Mouse (Mus musculus) liver, embryonic 11.5 days (tissue): Measurements from ENCODE around the gene Wdfy3. TPM values are rescaled to one million over a fixed set of nuclear protein-coding genes. Genes with fewer than 3 reads are reported as not detected.
A peak's percentile ranks its signal among the peaks of the same experiment; 100 is the strongest.
"Not testable (repeated sequence)": the region's sequence is repeated elsewhere in the genome, so short reads cannot be mapped to it uniquely, and the experiment has no call there.

Experiments used
- ATAC-seq: fragments of 200-750 bp; cut with Nextera tagmentation; replicated peaks from 2 replicates; pipeline ENCODE4 v1.8.0; 2017; ENCODE audit warnings: moderate number of reproducible peaks, mild to moderate bottlenecking, moderate TSS enrichment, moderate library complexity; ENCODE audit not compliant: low FRiP score
- DNase-seq: peaks from one replicate; pipeline ENCODE4 v3.0.0-alpha.2; 2017; ENCODE audit warnings: low spot score
- H3K27ac ChIP-seq: fragments of 300-500 bp; sonication (generic); 2 replicates; pipeline ENCODE4 v1.5.1; 2014; ENCODE audit warnings: mild to moderate bottlenecking, low read depth, low read length, control low read depth
- H3K27me3 ChIP-seq: fragments of 300-500 bp; sonication (generic); replicated peaks from 2 replicates; pipeline ENCODE4 v1.6.1; 2014; ENCODE audit warnings: low read length, mixed read lengths; ENCODE audit not compliant: control insufficient read depth, insufficient read depth
- H3K36me3 ChIP-seq: fragments of 300-500 bp; sonication (generic); 2 replicates; pipeline ENCODE4 v1.6.1; 2014; ENCODE audit warnings: mild to moderate bottlenecking, low read length, moderate library complexity, mixed read lengths; ENCODE audit not compliant: control insufficient read depth, insufficient read depth
- H3K4me1 ChIP-seq: fragments of 300-500 bp; sonication (generic); replicated peaks from 2 replicates; pipeline ENCODE4 v1.6.1; 2014; ENCODE audit warnings: low read length, mixed read lengths; ENCODE audit not compliant: control insufficient read depth, insufficient read depth
- H3K4me2 ChIP-seq: fragments of 300-500 bp; sonication (generic); 2 replicates; pipeline ENCODE4 v1.6.1; 2014; ENCODE audit warnings: mild to moderate bottlenecking, control low read depth, moderate library complexity
- H3K4me3 ChIP-seq: fragments of 300-500 bp; sonication (generic); 2 replicates; pipeline ENCODE4 v1.5.1; 2014; ENCODE audit warnings: low read depth, low read length, control low read depth
- H3K9ac ChIP-seq: fragments of 300-500 bp; sonication (generic); 2 replicates; pipeline ENCODE4 v1.6.1; 2014; ENCODE audit warnings: low read depth, low read length, control low read depth
- H3K9me3 ChIP-seq: fragments of 300-500 bp; sonication (generic); 2 replicates; pipeline ENCODE4 v1.6.1; 2016; ENCODE audit warnings: low read length, inconsistent platforms, mixed read lengths; ENCODE audit not compliant: control insufficient read depth
- WGBS: fragments of 180-500 bp; shearing (Covaris S2); extraction: QIAGEN DNeasy Blood & Tissue Kit; methylation state at CpG from one replicate; pipeline ENCODE4 v1.1.7; 2014; 5-methylcytosine and 5-hydroxymethylcytosine counted together
- polyA plus RNA-seq: library from polyadenylated mRNA; unstranded; fragments of >200 nt; fragmentation: Nextera tagmentation; extraction: Ambion mirVana; gene quantifications from 2 replicates; pipeline ENCODE4 v1.2.1, GENCODE M21; 2014

Wdfy3 gene
- polyA plus RNA-seq, 1 experiment from 2014 or later, result 12.7 TPM

- DNase-seq (no peak), ATAC-seq (peak; percentile 70)
- no peaks in the 10 kb centered on the region for H3K9me3 ChIP-seq
- H3K4me1 ChIP-seq, result peaks cover 7% of the 10 kb centered on the region
- 60% methylated on average over 4 of the region's 4 CpGs for WGBS
- no peak overlapping the region for H3K4me3 ChIP-seq
- peaks cover 64% of the 10 kb centered on the region for H3K36me3 ChIP-seq
- H3K27me3 ChIP-seq, result no peaks in the 10 kb centered on the region
- no peak overlapping the region for H3K9ac ChIP-seq
- no peak overlapping the region for H3K4me2 ChIP-seq
- no peak overlapping the region; the same call in 1 of the 2 replicates for H3K27ac ChIP-seq
Measured at GRCm38 (mm10) chr5:101847762-101848161, 222.0 kb downstream of the Wdfy3 start.

DNA sequence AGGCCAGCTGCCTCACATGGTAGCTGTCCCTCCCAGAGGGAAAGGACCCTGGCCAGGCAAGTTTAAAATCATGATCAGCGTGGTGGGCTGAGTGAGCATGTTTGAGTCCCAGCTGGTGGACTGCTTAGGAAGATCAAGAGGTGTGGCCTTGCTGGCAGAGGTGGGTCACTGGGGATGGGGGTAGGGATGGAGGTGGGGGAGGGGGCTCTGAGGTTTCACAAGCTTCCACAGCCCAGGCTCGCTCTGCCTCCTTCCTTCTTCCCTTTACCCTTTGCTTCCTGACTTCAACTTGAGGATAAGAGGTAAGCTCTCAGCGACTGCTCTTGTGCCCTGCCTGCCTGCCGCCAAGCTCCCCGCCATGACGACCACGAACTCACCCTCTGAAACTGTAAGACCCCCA, 222.4 kb downstream of the Wdfy3 start:
- WGBS, result 81% methylated on average over 7 of the region's 7 CpGs
- no peak overlapping the region for H3K27ac ChIP-seq
- H3K9ac ChIP-seq, result no peak overlapping the region
- H3K4me3 ChIP-seq, result no peak overlapping the region
- ATAC-seq (no peak), DNase-seq (no peak)
- no peak overlapping the region for H3K4me2 ChIP-seq
- no peaks in the 10 kb centered on the region for H3K27me3 ChIP-seq
- H3K36me3 ChIP-seq, result peaks cover 63% of the 10 kb centered on the region
- H3K9me3 ChIP-seq, result no peaks in the 10 kb centered on the region
- H3K4me1 ChIP-seq, result peaks cover 7% of the 10 kb centered on the region

GRCm38 (mm10) chr5:101845930-101846329, 223.8 kb downstream of the Wdfy3 start:
- 94% methylated on average over 8 of the region's 8 CpGs for WGBS
- H3K9ac ChIP-seq, result no peak overlapping the region
- ATAC-seq (no peak), DNase-seq (no peak)
- H3K4me1 ChIP-seq, result peaks cover 7% of the 10 kb centered on the region
- H3K9me3 ChIP-seq, result no peaks in the 10 kb centered on the region
- H3K4me2 ChIP-seq, result no peak overlapping the region
- peaks cover 51% of the 10 kb centered on the region for H3K36me3 ChIP-seq
- H3K27me3 ChIP-seq, result no peaks in the 10 kb centered on the region
- no peak overlapping the region for H3K4me3 ChIP-seq
- H3K27ac ChIP-seq, result no peak overlapping the region

DNA sequence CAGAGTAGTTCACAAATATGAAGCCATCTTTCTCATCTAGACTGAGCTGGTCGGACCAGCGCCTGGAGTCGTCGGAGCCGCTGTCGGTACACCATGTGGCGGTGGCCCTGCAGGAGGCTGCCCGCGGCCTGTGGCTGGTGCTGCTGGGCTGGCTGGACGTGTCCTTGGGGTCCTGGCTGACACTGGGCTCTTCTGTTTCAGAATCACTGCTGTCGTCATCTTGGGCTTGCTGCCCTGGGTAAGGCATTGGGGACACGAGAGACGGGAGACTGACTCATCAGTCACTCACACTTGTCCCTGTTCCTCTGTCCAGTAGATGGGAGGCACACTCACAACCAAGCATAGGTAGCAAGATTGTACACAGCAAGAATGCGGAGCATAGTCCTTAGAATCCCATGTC, 224.7 kb downstream of the Wdfy3 start:
- Histone ChIP-seq H3K4me1 (peaks cover 7% of the 10 kb centered on the region), H3K27ac (no peak overlapping the region), H3K27me3 (no peaks in the 10 kb centered on the region), H3K4me2 (no peak overlapping the region), H3K9me3 (no peaks in the 10 kb centered on the region), H3K36me3 (peaks cover 52% of the 10 kb centered on the region), H3K4me3 (no peak overlapping the region), H3K9ac (no peak overlapping the region)
- WGBS, result 96% methylated on average over 14 of the region's 14 CpGs
- DNase-seq, result no peak
- ATAC-seq, result no peak

DNA sequence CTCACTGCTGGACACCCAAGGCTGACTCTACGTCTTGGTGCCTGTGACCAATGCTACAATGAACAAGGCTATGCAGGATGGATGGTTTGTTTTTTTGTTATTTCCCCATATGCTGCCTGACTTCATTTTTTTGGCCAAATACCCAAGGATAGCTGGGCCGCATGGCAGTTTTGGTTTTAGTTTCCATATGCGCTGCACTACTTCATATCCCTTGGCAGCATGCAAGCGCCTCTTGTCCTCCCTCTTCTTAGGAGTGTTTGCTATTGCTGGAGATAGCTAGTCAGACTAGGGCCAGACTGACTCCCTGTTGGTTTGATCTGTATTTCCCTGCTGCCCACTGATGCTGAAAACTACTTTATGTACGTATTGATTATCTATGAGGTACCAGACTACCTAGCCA, 229.2 kb downstream of the Wdfy3 start:
- Histone ChIP-seq H3K9me3 (no peaks in the 10 kb centered on the region), H3K36me3 (peaks cover 24% of the 10 kb centered on the region; the same call in 1 of the 2 replicates), H3K27me3 (no peaks in the 10 kb centered on the region), H3K27ac (no peak overlapping the region), H3K9ac (no peak overlapping the region), H3K4me3 (no peak overlapping the region), H3K4me2 (no peak overlapping the region), H3K4me1 (no peaks in the 10 kb centered on the region)
- ATAC-seq, result no peak
- WGBS, result 95% methylated on average over 5 of the region's 5 CpGs
- DNase-seq, result no peak

DNA sequence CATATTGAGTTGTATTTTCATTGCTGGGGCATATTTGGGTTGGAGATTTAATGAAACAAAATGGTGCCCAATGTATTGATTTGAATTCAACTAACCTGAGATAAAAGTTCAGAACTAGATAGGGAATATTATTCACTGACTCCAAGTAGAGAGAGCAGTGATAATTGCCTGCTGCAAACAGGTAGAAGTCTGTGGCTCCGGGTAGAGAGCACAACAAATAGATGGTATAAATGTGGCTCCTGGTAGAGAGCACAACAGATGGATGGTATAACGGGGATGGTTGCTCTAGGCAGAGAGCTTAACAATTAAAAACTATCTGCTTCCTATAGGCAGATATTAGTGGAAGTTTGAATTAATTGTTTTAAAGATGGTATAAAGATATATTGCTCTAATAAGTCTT, 232.1 kb downstream of the Wdfy3 start:
- not testable (repeated sequence) for ATAC-seq, H3K4me1 ChIP-seq, H3K27me3 ChIP-seq

DNA sequence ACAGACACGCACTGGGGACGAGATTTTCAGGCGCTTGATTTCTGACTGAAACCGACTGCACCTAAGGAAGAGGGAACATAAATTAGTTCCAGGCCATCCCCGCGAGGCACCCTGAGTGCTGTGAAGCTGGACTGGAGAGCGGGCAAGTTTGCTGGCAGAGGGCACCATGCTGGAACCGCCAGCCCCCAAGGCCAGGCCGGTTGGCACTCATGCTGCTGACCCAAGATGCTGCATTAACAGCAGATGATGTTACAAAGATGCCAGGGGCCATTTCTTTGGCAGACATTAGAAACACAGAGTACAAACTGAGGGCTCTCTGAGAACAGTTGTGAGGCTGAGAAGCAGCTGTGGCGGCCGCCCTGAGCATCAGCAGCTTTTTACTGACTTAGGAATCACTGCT, 233.5 kb downstream of the Wdfy3 start:
- H3K9me3 ChIP-seq, result no peaks in the 10 kb centered on the region
- no peak overlapping the region for H3K4me2 ChIP-seq
- H3K4me1 ChIP-seq, result no peaks in the 10 kb centered on the region
- DNase-seq (no peak), ATAC-seq (no peak)
- no peaks in the 10 kb centered on the region for H3K27me3 ChIP-seq
- no peak overlapping the region for H3K4me3 ChIP-seq
- no peak overlapping the region for H3K9ac ChIP-seq
- H3K27ac ChIP-seq, result no peak overlapping the region
- WGBS, result 87% methylated on average over 11 of the region's 11 CpGs
- H3K36me3 ChIP-seq, result peaks cover 8% of the 10 kb centered on the region

More for the DNA sequence above, 232.1 kb downstream of the Wdfy3 start:
- 95% methylated on average over 2 of the region's 2 CpGs for WGBS
- not testable (repeated sequence) for H3K9me3 ChIP-seq, H3K27ac ChIP-seq, H3K4me2 ChIP-seq, DNase-seq, H3K4me3 ChIP-seq, H3K9ac ChIP-seq, H3K36me3 ChIP-seq

- Histone ChIP-seq H3K36me3 (peaks cover 6% of the 10 kb centered on the region), H3K27me3 (no peaks in the 10 kb centered on the region), H3K27ac (no peak overlapping the region), H3K9me3 (no peaks in the 10 kb centered on the region), H3K4me2 (no peak overlapping the region), H3K9ac (no peak overlapping the region), H3K4me1 (no peaks in the 10 kb centered on the region), H3K4me3 (no peak overlapping the region)
- 80% methylated on average over 8 of the region's 8 CpGs for WGBS
- ATAC-seq (no peak), DNase-seq (no peak)
Measured at GRCm38 (mm10) chr5:101833875-101834274, 235.8 kb downstream of the Wdfy3 start.

GRCm38 (mm10) chr5:101832991-101833390, 236.7 kb downstream of the Wdfy3 start:
- no peak for ATAC-seq
- 88% methylated on average over 5 of the region's 5 CpGs for whole genome bisulfite sequencing
- peaks cover 6% of the 10 kb centered on the region for H3K36me3 ChIP-seq

More at GRCm38 (mm10) chr5:101832991-101833390, 236.7 kb downstream of the Wdfy3 start:
- H3K4me1 ChIP-seq, result no peaks in the 10 kb centered on the region
- H3K4me2 ChIP-seq, result no peak overlapping the region
- no peak overlapping the region for H3K9ac ChIP-seq
- H3K27me3 ChIP-seq, result no peaks in the 10 kb centered on the region
- H3K9me3 ChIP-seq, result no peaks in the 10 kb centered on the region
- H3K27ac ChIP-seq, result no peak overlapping the region
- DNase-seq, result no peak
- no peak overlapping the region for H3K4me3 ChIP-seq
